Mouse (Mus musculus): ENCODE data around the gene Sytl3. TPM values are rescaled to one million over a fixed set of nuclear protein-coding genes. Genes with fewer than 3 reads are reported as not detected.

The Sytl3 gene
- total and polyA plus RNA-seq, 2 experiments = 0.18 TPM; not detected in 1

DNA sequence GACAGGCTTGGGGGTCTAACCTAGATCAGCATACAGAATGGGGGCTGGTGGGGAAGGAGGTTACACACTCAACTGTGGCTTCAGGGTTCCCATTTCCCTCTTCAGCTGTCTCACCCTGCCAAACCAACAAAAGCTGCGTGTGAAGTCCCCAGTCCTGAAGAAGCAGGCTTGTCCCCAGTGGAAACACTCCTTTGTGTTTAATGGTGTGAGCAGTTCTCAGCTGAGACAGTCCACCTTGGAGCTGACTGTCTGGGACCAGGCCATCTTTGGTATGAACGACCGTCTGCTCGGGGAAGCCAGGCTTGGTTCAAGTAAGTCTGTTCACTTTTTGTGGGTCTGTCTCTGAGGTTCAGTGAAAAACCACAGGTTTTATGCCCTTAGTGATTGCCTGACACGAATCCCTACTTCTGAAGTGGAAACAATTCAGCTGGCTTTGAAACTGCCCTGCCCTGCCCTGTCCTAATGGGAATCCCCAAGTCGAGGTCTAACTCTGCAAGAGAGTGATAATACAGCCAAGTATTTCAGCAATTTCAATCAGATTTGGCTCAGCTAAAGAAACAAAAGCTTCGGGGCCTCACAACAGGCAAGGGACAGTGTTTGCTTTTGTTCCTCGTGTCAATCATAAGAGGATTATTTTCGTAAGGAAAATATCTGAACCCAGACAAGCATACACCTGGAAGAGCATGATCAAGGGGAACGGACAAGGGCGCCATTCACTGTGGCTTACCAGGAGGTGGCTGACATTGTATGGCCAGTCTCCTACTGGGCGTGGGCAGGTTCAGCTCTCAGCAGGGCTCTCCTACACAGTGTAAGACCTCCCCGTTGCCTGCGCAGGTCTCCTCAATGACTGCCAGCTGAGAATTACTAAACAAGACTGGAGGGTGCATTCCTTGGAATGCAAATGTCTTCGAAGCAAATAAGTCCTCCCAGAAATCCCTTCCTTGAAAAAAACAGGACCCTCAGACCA lies 77.7 kb downstream of the Sytl3 start:
- Histone ChIP-seq H3K79me2 (ENCODE audit: control insufficient read depth, insufficient read depth, low read length) (no peaks in the 10 kb centered on the region), H3K9ac (ENCODE audit: low read depth, low read length) (no peak overlapping the region), H3K27me3 (ENCODE audit: control insufficient read depth, insufficient read depth, low read length) (no peaks in the 10 kb centered on the region), H3K27ac (replicated peaks; ENCODE audit: insufficient read depth, low read depth, low read length) (no peak overlapping the region), H3K36me3 (ENCODE audit: control insufficient read depth, insufficient read depth, low read length) (no peaks in the 10 kb centered on the region), H3K4me1 (ENCODE audit: control insufficient read depth, insufficient read depth, low read length) (no peaks in the 10 kb centered on the region), H3K4me3 (ENCODE audit: insufficient read depth, low read depth, low read length) (no peak overlapping the region)
- no peak for TF ChIP-seq POLR2A (IDR thresholded peaks at IDR 0.05; ENCODE audit: extremely low read depth, insufficient read depth, low read length)
- no peak for TF ChIP-seq CTCF (IDR thresholded peaks at IDR 0.05; ENCODE audit: low read depth, low read length)
- 75% methylated on average over 15 of the region's 15 CpGs for WGBS
- no peak for DNase-seq (ENCODE audit: extremely low read depth, low read depth, low spot score)

DNA sequence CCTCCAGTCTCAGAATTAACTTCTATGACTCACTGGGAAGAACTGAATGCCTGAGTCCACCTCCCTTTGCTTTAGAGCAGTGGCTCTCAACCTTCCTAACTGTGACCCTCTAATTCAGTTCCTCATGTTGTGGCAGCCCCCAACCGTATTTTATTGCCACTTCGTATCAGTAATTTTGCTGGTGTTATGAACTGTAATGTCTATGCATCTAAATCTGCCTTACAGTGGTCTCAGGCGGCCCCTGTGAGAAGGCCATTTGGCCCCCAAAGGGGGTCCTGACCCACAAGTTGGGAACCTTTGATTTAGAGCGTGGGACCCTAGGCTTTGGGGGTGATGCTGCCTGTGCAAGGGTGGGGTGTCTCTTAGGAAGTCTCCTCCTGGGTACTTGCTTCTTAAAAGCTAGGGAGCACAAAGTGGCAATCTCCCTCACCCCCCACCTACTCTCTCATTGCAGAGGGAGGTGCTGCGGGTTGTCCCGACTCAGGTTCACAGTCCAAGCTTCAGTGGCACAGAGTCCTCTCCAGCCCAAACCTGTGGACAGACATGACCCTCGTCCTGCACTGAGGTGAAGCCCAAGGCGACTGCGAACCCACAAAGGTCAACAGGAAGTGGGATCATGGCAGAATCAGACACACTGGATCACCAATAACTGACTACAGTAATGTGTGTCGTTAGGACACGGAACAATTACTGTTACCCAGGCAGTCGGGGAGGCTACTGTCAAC lies 78.5 kb downstream of the Sytl3 start:
- Histone ChIP-seq H3K4me3 (ENCODE audit: insufficient read depth, low read depth, low read length) (no peak overlapping the region), H3K4me1 (ENCODE audit: control insufficient read depth, insufficient read depth, low read length) (no peaks in the 10 kb centered on the region), H3K27me3 (ENCODE audit: control insufficient read depth, insufficient read depth, low read length) (no peaks in the 10 kb centered on the region), H3K27ac (replicated peaks; ENCODE audit: insufficient read depth, low read depth, low read length) (no peak overlapping the region), H3K79me2 (ENCODE audit: control insufficient read depth, insufficient read depth, low read length) (no peaks in the 10 kb centered on the region), H3K9ac (ENCODE audit: low read depth, low read length) (no peak overlapping the region), H3K36me3 (ENCODE audit: control insufficient read depth, insufficient read depth, low read length) (no peaks in the 10 kb centered on the region)
- TF ChIP-seq POLR2A (IDR thresholded peaks at IDR 0.05; ENCODE audit: extremely low read depth, insufficient read depth, low read length) (no peak), CTCF (IDR thresholded peaks at IDR 0.05; ENCODE audit: low read depth, low read length) (no peak)
- no peak for DNase-seq (ENCODE audit: extremely low read depth, low read depth, low spot score)
- 60% methylated on average over 12 of the region's 12 CpGs for WGBS

DNA sequence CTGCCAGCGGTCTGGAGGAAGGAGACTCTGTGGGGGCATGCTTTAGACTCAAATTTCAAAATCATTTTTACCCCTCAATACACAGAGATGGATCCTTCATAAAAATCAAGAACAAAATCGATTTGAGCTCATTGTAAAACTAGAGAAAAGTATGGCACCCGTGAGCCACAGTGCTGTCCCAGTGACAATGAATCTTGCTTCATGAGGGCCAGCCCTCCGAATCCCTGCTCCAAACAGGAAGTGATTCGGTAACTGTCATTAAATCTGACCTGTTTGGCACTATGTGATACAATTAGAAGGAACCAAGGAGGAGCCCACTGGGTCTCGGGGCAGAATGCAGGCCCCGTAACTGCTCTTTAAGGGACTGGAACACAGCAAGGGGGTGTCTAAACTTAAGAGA lies 79.9 kb downstream of the Sytl3 start:
- Histone ChIP-seq H3K79me2 (ENCODE audit: control insufficient read depth, insufficient read depth, low read length) (no peaks in the 10 kb centered on the region), H3K9ac (ENCODE audit: low read depth, low read length) (no peak overlapping the region), H3K27me3 (ENCODE audit: control insufficient read depth, insufficient read depth, low read length) (no peaks in the 10 kb centered on the region), H3K36me3 (ENCODE audit: control insufficient read depth, insufficient read depth, low read length) (no peaks in the 10 kb centered on the region), H3K27ac (replicated peaks; ENCODE audit: insufficient read depth, low read depth, low read length) (no peak overlapping the region), H3K4me3 (ENCODE audit: insufficient read depth, low read depth, low read length) (no peak overlapping the region), H3K4me1 (ENCODE audit: control insufficient read depth, insufficient read depth, low read length) (no peaks in the 10 kb centered on the region)
- DNase-seq (ENCODE audit: extremely low read depth, low read depth, low spot score) = no peak
- no peak for TF ChIP-seq POLR2A (IDR thresholded peaks at IDR 0.05; ENCODE audit: extremely low read depth, insufficient read depth, low read length)
- TF ChIP-seq CTCF (IDR thresholded peaks at IDR 0.05; ENCODE audit: low read depth, low read length) = no peak
- WGBS = 92% methylated on average over 7 of the region's 7 CpGs

DNA sequence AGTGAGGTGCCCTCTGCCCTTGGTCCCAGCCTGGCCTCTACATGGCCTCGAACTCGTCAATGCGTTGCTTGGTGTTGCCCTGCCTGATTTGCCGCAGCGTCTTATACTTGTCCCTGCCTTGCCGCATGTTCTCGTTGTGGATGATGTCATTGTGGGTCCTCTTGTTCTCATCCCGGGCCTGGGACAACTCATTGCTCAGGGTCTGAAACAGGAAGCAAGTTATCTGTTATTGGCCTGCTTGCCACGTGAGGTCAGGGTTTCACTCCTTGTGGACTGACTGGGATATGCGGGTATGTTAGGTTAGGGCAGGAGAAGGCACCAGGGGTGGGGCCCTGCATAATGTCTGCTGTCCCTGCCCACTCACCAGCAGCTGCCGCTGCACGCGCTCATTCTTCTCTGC lies 80.4 kb downstream of the Sytl3 start:
- no peaks in the 10 kb centered on the region for H3K79me2 ChIP-seq (ENCODE audit: control insufficient read depth, insufficient read depth, low read length)
- no peaks in the 10 kb centered on the region for H3K36me3 ChIP-seq (ENCODE audit: control insufficient read depth, insufficient read depth, low read length)
- H3K27ac ChIP-seq (replicated peaks; ENCODE audit: insufficient read depth, low read depth, low read length) = no peak overlapping the region
- no peaks in the 10 kb centered on the region for H3K4me1 ChIP-seq (ENCODE audit: control insufficient read depth, insufficient read depth, low read length)
- H3K4me3 ChIP-seq (ENCODE audit: insufficient read depth, low read depth, low read length) = no peak overlapping the region
- no peaks in the 10 kb centered on the region for H3K27me3 ChIP-seq (ENCODE audit: control insufficient read depth, insufficient read depth, low read length)
- H3K9ac ChIP-seq (ENCODE audit: low read depth, low read length) = no peak overlapping the region
- 86% methylated on average over 13 of the region's 13 CpGs for WGBS
- no peak for DNase-seq (ENCODE audit: extremely low read depth, low read depth, low spot score)
- TF ChIP-seq CTCF (IDR thresholded peaks at IDR 0.05; ENCODE audit: low read depth, low read length) (no peak), POLR2A (IDR thresholded peaks at IDR 0.05; ENCODE audit: extremely low read depth, insufficient read depth, low read length) (no peak)

DNA sequence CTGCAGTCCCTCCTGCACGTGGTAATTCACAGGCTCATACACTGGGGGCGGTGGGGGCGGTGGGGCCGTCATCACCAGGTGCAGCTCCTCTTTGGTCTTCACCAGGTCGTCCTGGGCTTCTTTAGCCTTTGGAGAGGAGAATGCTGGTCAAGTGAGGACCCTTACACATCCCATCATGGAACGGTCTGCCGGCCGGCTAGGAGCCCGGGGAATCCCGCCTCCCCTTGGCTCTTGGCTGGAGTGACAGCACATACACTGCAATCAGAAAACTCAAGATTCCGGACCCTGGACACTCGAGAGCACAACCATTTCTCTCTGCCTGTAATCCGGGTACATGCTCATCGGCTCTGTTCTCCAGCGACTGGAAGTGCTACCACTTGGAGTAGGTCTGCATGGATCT lies 80.9 kb downstream of the Sytl3 start:
- DNase-seq (ENCODE audit: extremely low read depth, low read depth, low spot score) = no peak
- H3K27me3 ChIP-seq (ENCODE audit: control insufficient read depth, insufficient read depth, low read length) = no peaks in the 10 kb centered on the region
- no peaks in the 10 kb centered on the region for H3K79me2 ChIP-seq (ENCODE audit: control insufficient read depth, insufficient read depth, low read length)
- H3K9ac ChIP-seq (ENCODE audit: low read depth, low read length) = no peak overlapping the region
- TF ChIP-seq POLR2A (IDR thresholded peaks at IDR 0.05; ENCODE audit: extremely low read depth, insufficient read depth, low read length) (no peak), CTCF (IDR thresholded peaks at IDR 0.05; ENCODE audit: low read depth, low read length) (no peak)
- no peaks in the 10 kb centered on the region for H3K4me1 ChIP-seq (ENCODE audit: control insufficient read depth, insufficient read depth, low read length)
- H3K36me3 ChIP-seq (ENCODE audit: control insufficient read depth, insufficient read depth, low read length) = no peaks in the 10 kb centered on the region
- H3K4me3 ChIP-seq (ENCODE audit: insufficient read depth, low read depth, low read length) = no peak overlapping the region
- WGBS = 95% methylated on average over 15 of the region's 15 CpGs
- no peak overlapping the region for H3K27ac ChIP-seq (replicated peaks; ENCODE audit: insufficient read depth, low read depth, low read length)

Measured in liver, adult 2 months (tissue).